Mouse (Mus musculus) urinary bladder, postnatal 0 days (tissue): Measurements from ENCODE around the gene Lilrb4a. TPM values are rescaled to one million over a fixed set of nuclear protein-coding genes. Genes with fewer than 3 reads are reported as not detected.

Experiments used
- polyA plus RNA-seq: library from polyadenylated mRNA; unstranded; fragments of >200 nt; fragmentation: Nextera tagmentation; extraction: Ambion mirVana; gene quantifications from 2 replicates; pipeline ENCODE4 v1.2.1, GENCODE M21; 2015

Lilrb4a gene
- polyA plus RNA-seq: 9.2 and 49.4 TPM in 2 replicates

GRCm38 (mm10) chr10:51490691-51491090 lies at the start of gene Lilrb4a:
TSS of gene Lilrb4a (plus strand) at chr10:51490956.

GRCm38 (mm10) chr10:51480397-51480796 lies 10.4 kb upstream of the Lilrb4a start, which contains the start of the genes Gm49339 and Lilr4b:
TSS of gene Gm49339 (plus strand) at chr10:51480612.
TSS of gene Lilr4b (plus strand) at chr10:51480632.

Other genes starting within 250 kb of the Lilrb4a start
- gene Gm49339, start 10.3 kb upstream of the Lilrb4a start, polyA plus RNA-seq: 4.1 and 10.0 TPM in 2 replicates
- gene Lilr4b, start 10.3 kb upstream of the Lilrb4a start, polyA plus RNA-seq: 6.1 and 29.1 TPM in 2 replicates
- 1.9 and 2.3 TPM in 2 replicates for gene Fam162b, start 99.6 kb downstream of the Lilrb4a start, polyA plus RNA-seq
- not detected in 2 replicates for gene Gprc6a, start 140.5 kb downstream of the Lilrb4a start, polyA plus RNA-seq
- gene Rfx6, start 186.8 kb downstream of the Lilrb4a start, polyA plus RNA-seq: not detected in 2 replicates